Mouse (Mus musculus): ENCODE data around the gene A930033H14Rik.

Gene A930033H14Rik

GRCm38 (mm10) chr10:69212542-69213440 lies at the start of gene A930033H14Rik:
A930033H14Rik (minus strand) TSS chr10:69213098.
- DNase-seq (ENCODE audit: extremely low read depth, insufficient read length, low spot score), result peak; percentile 91

- no peak for DNase-seq (ENCODE audit: extremely low read depth, insufficient read length, low spot score)
Measured at GRCm38 (mm10) chr10:69259929-69260328, 47.0 kb upstream of the A930033H14Rik start.

GRCm38 (mm10) chr10:69259161-69259560 lies 46.3 kb upstream of the A930033H14Rik start:
- DNase-seq (ENCODE audit: extremely low read depth, insufficient read length, low spot score), result no peak

GRCm38 (mm10) chr10:69258588-69258987 lies 45.7 kb upstream of the A930033H14Rik start:
- no peak for DNase-seq (ENCODE audit: extremely low read depth, insufficient read length, low spot score)

GRCm38 (mm10) chr10:69257592-69258133 lies 44.8 kb upstream of the A930033H14Rik start:
- no peak for DNase-seq (ENCODE audit: extremely low read depth, insufficient read length, low spot score)

GRCm38 (mm10) chr10:69255594-69255993 lies 42.7 kb upstream of the A930033H14Rik start:
- DNase-seq (ENCODE audit: extremely low read depth, insufficient read length, low spot score), result no peak

GRCm38 (mm10) chr10:69254390-69254847 lies 41.5 kb upstream of the A930033H14Rik start:
- DNase-seq (ENCODE audit: extremely low read depth, insufficient read length, low spot score), result no peak

GRCm38 (mm10) chr10:69253686-69254080 lies 40.8 kb upstream of the A930033H14Rik start:
- DNase-seq (ENCODE audit: extremely low read depth, insufficient read length, low spot score), result no peak

- DNase-seq (ENCODE audit: extremely low read depth, insufficient read length, low spot score), result no peak
Measured at GRCm38 (mm10) chr10:69253075-69253685, 40.3 kb upstream of the A930033H14Rik start.

- no peak for DNase-seq (ENCODE audit: extremely low read depth, insufficient read length, low spot score)
Measured at GRCm38 (mm10) chr10:69252112-69253074, 39.5 kb upstream of the A930033H14Rik start.

GRCm38 (mm10) chr10:69251254-69251653 lies 38.4 kb upstream of the A930033H14Rik start:
- DNase-seq (ENCODE audit: extremely low read depth, insufficient read length, low spot score), result no peak

GRCm38 (mm10) chr10:69248261-69249160 lies 35.6 kb upstream of the A930033H14Rik start:
- DNase-seq (ENCODE audit: extremely low read depth, insufficient read length, low spot score), result no peak

- no peak for DNase-seq (ENCODE audit: extremely low read depth, insufficient read length, low spot score)
Measured at GRCm38 (mm10) chr10:69247311-69248033, 34.6 kb upstream of the A930033H14Rik start.

- DNase-seq (ENCODE audit: extremely low read depth, insufficient read length, low spot score), result no peak
Measured at GRCm38 (mm10) chr10:69246762-69247161, 33.9 kb upstream of the A930033H14Rik start.

GRCm38 (mm10) chr10:69245906-69246668 lies 33.2 kb upstream of the A930033H14Rik start:
- DNase-seq (ENCODE audit: extremely low read depth, insufficient read length, low spot score), result no peak

GRCm38 (mm10) chr10:69245151-69245550 lies 32.3 kb upstream of the A930033H14Rik start:
- no peak for DNase-seq (ENCODE audit: extremely low read depth, insufficient read length, low spot score)

- no peak for DNase-seq (ENCODE audit: extremely low read depth, insufficient read length, low spot score)
Measured at GRCm38 (mm10) chr10:69240530-69240929, 27.6 kb upstream of the A930033H14Rik start.

- DNase-seq (ENCODE audit: extremely low read depth, insufficient read length, low spot score), result no peak
Measured at GRCm38 (mm10) chr10:69238311-69238710, 25.4 kb upstream of the A930033H14Rik start.
